Mouse (Mus musculus): ENCODE data around the gene Slc27a1. TPM values are rescaled to one million over a fixed set of nuclear protein-coding genes. Genes with fewer than 3 reads are reported as not detected.

Gene Slc27a1
- polyA plus RNA-seq, 1 experiment from 2014 or later = 22.6 TPM

Small RNAs within 50 kb of the gene (microRNA-seq; reads per million reads assigned to microRNA genes)
- not detected for gene Mir6769b

Other genes with a start within 250 kb of the Slc27a1 start
- gene Use1, start 202.0 kb upstream of the Slc27a1 start, polyA plus RNA-seq (2016; fragmentation: Nextera tagmentation; extraction: Ambion mirVana) = 68.6 and 69.9 TPM in 2 replicates
- gene Ocel1, start 197.6 kb upstream of the Slc27a1 start, polyA plus RNA-seq (2016; fragmentation: Nextera tagmentation; extraction: Ambion mirVana) = 5.5 and 5.7 TPM in 2 replicates
- 63.6 and 64.3 TPM in 2 replicates for gene Nr2f6, start 186.9 kb upstream of the Slc27a1 start, polyA plus RNA-seq (2016; fragmentation: Nextera tagmentation; extraction: Ambion mirVana)
- 4.8 and 6.1 TPM in 2 replicates for gene Ushbp1, start 173.1 kb upstream of the Slc27a1 start, polyA plus RNA-seq (2016; fragmentation: Nextera tagmentation; extraction: Ambion mirVana)
- 77.6 and 94.2 TPM in 2 replicates for gene Babam1, start 172.0 kb upstream of the Slc27a1 start, polyA plus RNA-seq (2016; fragmentation: Nextera tagmentation; extraction: Ambion mirVana)
- gene Ankle1, start 162.9 kb upstream of the Slc27a1 start, polyA plus RNA-seq (2016; fragmentation: Nextera tagmentation; extraction: Ambion mirVana) = 28.8 and 30.2 TPM in 2 replicates
- 35.4 and 36.7 TPM in 2 replicates for gene Abhd8, start 105.2 kb upstream of the Slc27a1 start, polyA plus RNA-seq (2016; fragmentation: Nextera tagmentation; extraction: Ambion mirVana)
- gene Mrpl34, start 103.9 kb upstream of the Slc27a1 start, polyA plus RNA-seq (2016; fragmentation: Nextera tagmentation; extraction: Ambion mirVana) = 172 and 175 TPM in 2 replicates
- 85.4 and 89.9 TPM in 2 replicates for gene Dda1, start 99.7 kb upstream of the Slc27a1 start, polyA plus RNA-seq (2016; fragmentation: Nextera tagmentation; extraction: Ambion mirVana)
- 2.7 and 3.8 TPM in 2 replicates for gene Ano8, start 82.9 kb upstream of the Slc27a1 start, polyA plus RNA-seq (2016; fragmentation: Nextera tagmentation; extraction: Ambion mirVana)
- 11.6 and 12.8 TPM in 2 replicates for gene Gtpbp3, start 80.8 kb upstream of the Slc27a1 start, polyA plus RNA-seq (2016; fragmentation: Nextera tagmentation; extraction: Ambion mirVana)
- gene Plvap, start 57.1 kb upstream of the Slc27a1 start, polyA plus RNA-seq (2016; fragmentation: Nextera tagmentation; extraction: Ambion mirVana) = 184 and 202 TPM in 2 replicates
- 0.83 and 1.4 TPM in 2 replicates for gene Ccdc194, start 43.2 kb upstream of the Slc27a1 start, polyA plus RNA-seq (2016; fragmentation: Nextera tagmentation; extraction: Ambion mirVana)
- gene Bst2, start 31.4 kb upstream of the Slc27a1 start, polyA plus RNA-seq (2016; fragmentation: Nextera tagmentation; extraction: Ambion mirVana) = 25.6 and 28.8 TPM in 2 replicates
- gene Mvb12a, start 26.0 kb upstream of the Slc27a1 start, polyA plus RNA-seq (2016; fragmentation: Nextera tagmentation; extraction: Ambion mirVana) = 51.8 and 53.4 TPM in 2 replicates
- 0.28 and 0.58 TPM in 2 replicates for gene Tmem221, start 10.0 kb upstream of the Slc27a1 start, polyA plus RNA-seq (2016; fragmentation: Nextera tagmentation; extraction: Ambion mirVana)
- not detected in 2 replicates for gene Nxnl1, start 2.3 kb upstream of the Slc27a1 start, polyA plus RNA-seq (2016; fragmentation: Nextera tagmentation; extraction: Ambion mirVana)
- 178 and 179 TPM in 2 replicates for gene Pgls, start 23.3 kb downstream of the Slc27a1 start, polyA plus RNA-seq (2016; fragmentation: Nextera tagmentation; extraction: Ambion mirVana)
- gene Fam129c, start 28.8 kb downstream of the Slc27a1 start, polyA plus RNA-seq (2016; fragmentation: Nextera tagmentation; extraction: Ambion mirVana) = 2.2 and 2.4 TPM in 2 replicates
- 60.7 and 61.4 TPM in 2 replicates for gene Colgalt1, start 42.1 kb downstream of the Slc27a1 start, polyA plus RNA-seq (2016; fragmentation: Nextera tagmentation; extraction: Ambion mirVana)
- gene Unc13a, start 102.9 kb downstream of the Slc27a1 start, polyA plus RNA-seq (2016; fragmentation: Nextera tagmentation; extraction: Ambion mirVana) = 0.47 and 0.64 TPM in 2 replicates
- 10.6 and 11.8 TPM in 2 replicates for gene Jak3, start 107.4 kb downstream of the Slc27a1 start, polyA plus RNA-seq (2016; fragmentation: Nextera tagmentation; extraction: Ambion mirVana)
- 2.0 and 2.4 TPM in 2 replicates for gene Insl3, start 120.3 kb downstream of the Slc27a1 start, polyA plus RNA-seq (2016; fragmentation: Nextera tagmentation; extraction: Ambion mirVana)
- 3.4 and 3.7 TPM in 2 replicates for gene B3gnt3, start 132.9 kb downstream of the Slc27a1 start, polyA plus RNA-seq (2016; fragmentation: Nextera tagmentation; extraction: Ambion mirVana)
- gene Fcho1, start 156.8 kb downstream of the Slc27a1 start, polyA plus RNA-seq (2016; fragmentation: Nextera tagmentation; extraction: Ambion mirVana) = 1.6 and 2.1 TPM in 2 replicates